Mouse (Mus musculus): Measurements from ENCODE around the gene Sh3bp5l. TPM values are rescaled to one million over a fixed set of nuclear protein-coding genes. Genes with fewer than 3 reads are reported as not detected.

Sh3bp5l gene
- polyA plus RNA-seq (2015; fragmentation: Nextera tagmentation; extraction: Ambion mirVana): 28.3 and 31.9 TPM in 2 replicates

DNA sequence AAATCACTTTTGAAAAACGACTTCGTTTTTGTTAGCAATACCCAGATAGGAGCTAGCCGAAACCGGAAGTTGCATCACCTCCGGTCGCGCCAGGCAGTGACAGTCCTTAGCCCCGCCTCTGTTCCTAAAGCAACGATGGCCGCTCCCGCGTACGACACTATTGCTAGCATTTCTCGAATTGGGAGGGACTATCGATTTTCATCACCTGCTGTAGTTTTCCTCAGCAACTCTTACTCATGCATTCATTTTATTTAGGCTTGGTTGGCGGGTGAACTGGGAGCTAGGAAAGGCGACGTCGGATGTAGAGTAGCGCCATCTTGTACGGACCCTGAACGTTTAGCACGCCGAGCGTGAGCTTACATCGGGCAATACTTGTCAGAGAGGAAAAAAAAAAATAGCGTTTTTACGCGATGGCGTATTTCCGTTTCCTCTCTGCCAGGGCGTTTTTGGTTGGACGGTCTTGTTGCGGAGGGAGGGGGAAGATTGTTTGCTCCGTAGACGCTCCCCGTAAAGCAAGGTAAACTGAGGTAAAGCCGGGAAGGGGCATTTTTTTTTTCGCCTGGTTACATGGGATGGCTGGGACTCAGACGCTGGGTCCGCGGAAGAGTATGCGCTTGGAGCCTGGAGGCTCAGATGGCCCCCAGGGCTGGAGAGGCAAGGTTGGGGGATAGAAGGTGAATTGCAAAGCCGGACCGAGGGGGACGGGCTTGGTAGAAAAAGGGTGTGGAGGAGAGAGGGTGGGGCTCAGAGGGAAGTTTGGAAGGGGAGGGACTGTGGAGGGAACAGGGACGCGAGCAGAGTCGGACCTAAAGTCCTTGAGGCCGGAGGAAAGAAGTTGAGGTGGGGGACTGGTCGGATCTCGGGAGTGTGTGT, at the start of gene Sh3bp5l, which contains the start of gene Zfp672:
Gene Sh3bp5l, plus strand, starts transcription at position 449 of the 873 bp plus-strand sequence.
Gene Zfp672, minus strand, starts transcription at position 64 of the 873 bp plus-strand sequence.
- Histone ChIP-seq H3K4me3 (replicated peaks; ENCODE audit: low read depth, low read length) (peak within 1 kb of the TSS; percentile 76), H3K27ac (peak within 1 kb of the TSS; percentile 82), H3K4me2 (ENCODE audit: low read length) (peak within 1 kb of the TSS; percentile 84), H3K36me3 (ENCODE audit: insufficient read depth, low read length) (no peaks in the 10 kb centered on the region), H3K9ac (ENCODE audit: low read depth, low read length) (peak within 1 kb of the TSS; percentile 64), H3K4me1 (replicated peaks; ENCODE audit: insufficient read depth, low read length) (peaks cover 16% of the 10 kb centered on the region), H3K9me3 (replicated peaks; ENCODE audit: low read length) (no peaks in the 10 kb centered on the region), H3K27me3 (ENCODE audit: insufficient read depth, low read length) (no peaks in the 10 kb centered on the region)
- peak; percentile 88 for ATAC-seq (replicated peaks; ENCODE audit: low FRiP score, low read depth)
- DNase-seq (ENCODE audit: low spot score): peak; percentile 98
- no peak; the same call in 1 of the 2 replicates for TF ChIP-seq CTCF (IDR thresholded peaks at IDR 0.05; ENCODE audit: low read depth)
- under 1% methylated on average over 52 of the region's 52 CpGs for WGBS

DNA sequence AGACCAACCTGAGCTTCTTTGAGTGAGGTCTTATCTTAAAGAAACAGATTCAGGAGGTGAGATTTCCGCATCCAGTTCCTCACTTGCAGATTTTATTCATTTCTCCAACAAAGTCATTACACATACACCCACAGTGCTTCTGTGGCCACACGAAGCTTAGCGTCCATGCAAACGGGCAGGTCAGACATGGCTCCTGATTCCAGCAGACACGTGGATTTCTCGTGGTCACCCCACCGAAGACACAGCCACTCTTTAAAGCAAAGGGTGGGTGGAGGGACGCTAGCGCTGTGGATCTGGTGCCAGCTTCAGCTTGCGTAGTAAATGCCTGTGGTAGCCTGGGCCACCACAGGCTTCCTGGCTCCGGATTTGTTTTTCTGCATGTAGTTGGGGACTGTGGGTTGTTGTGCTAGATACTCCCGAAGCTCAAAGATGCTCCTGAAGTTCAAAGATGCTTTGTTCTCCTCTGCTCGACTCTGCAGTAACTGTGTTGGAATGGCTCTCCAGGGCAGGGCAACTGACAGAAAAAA, 48.5 kb upstream of the Sh3bp5l start:
- TF ChIP-seq CTCF (IDR thresholded peaks at IDR 0.05; ENCODE audit: low read depth): no peak
- WGBS: 85% methylated on average over 13 of the region's 13 CpGs
- DNase-seq (ENCODE audit: low spot score) (no peak), ATAC-seq (replicated peaks; ENCODE audit: low FRiP score, low read depth) (no peak)
- Histone ChIP-seq H3K4me3 (replicated peaks; ENCODE audit: low read depth, low read length) (no peak overlapping the region), H3K4me1 (replicated peaks; ENCODE audit: insufficient read depth, low read length) (no peaks in the 10 kb centered on the region), H3K27me3 (ENCODE audit: insufficient read depth, low read length) (no peaks in the 10 kb centered on the region), H3K9me3 (replicated peaks; ENCODE audit: low read length) (no peaks in the 10 kb centered on the region), H3K9ac (ENCODE audit: low read depth, low read length) (no peak overlapping the region), H3K27ac (no peak overlapping the region), H3K4me2 (ENCODE audit: low read length) (no peak overlapping the region), H3K36me3 (ENCODE audit: insufficient read depth, low read length) (no peaks in the 10 kb centered on the region)

DNA sequence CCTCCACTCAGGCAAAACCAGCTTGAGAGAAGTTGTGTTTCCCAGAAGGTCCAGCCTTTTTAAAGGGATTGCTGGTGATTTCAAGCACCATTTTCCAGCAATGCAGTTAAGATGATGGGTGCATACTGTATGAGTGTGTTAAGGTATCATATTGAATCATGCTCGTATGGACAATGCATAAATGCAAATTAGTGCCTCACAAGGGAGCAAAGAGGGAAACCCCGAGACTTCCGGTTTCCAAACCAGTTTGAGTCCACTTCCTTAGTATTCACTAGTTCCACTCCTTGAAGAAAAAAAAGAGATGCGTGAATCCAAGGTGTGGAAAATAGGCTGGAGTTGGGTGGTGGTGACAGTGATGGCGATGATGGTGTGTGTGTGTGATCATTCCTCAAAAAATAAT, 48.0 kb upstream of the Sh3bp5l start:
- no peak overlapping the region for H3K4me2 ChIP-seq (ENCODE audit: low read length)
- 78% methylated on average over 5 of the region's 5 CpGs for WGBS
- no peaks in the 10 kb centered on the region for H3K9me3 ChIP-seq (replicated peaks; ENCODE audit: low read length)
- H3K4me1 ChIP-seq (replicated peaks; ENCODE audit: insufficient read depth, low read length): no peaks in the 10 kb centered on the region
- no peak overlapping the region for H3K9ac ChIP-seq (ENCODE audit: low read depth, low read length)
- H3K4me3 ChIP-seq (replicated peaks; ENCODE audit: low read depth, low read length): no peak overlapping the region
- no peak for TF ChIP-seq CTCF (IDR thresholded peaks at IDR 0.05; ENCODE audit: low read depth)
- ATAC-seq (replicated peaks; ENCODE audit: low FRiP score, low read depth) (no peak), DNase-seq (ENCODE audit: low spot score) (no peak)
- H3K36me3 ChIP-seq (ENCODE audit: insufficient read depth, low read length): no peaks in the 10 kb centered on the region
- no peaks in the 10 kb centered on the region for H3K27me3 ChIP-seq (ENCODE audit: insufficient read depth, low read length)
- H3K27ac ChIP-seq: no peak overlapping the region

DNA sequence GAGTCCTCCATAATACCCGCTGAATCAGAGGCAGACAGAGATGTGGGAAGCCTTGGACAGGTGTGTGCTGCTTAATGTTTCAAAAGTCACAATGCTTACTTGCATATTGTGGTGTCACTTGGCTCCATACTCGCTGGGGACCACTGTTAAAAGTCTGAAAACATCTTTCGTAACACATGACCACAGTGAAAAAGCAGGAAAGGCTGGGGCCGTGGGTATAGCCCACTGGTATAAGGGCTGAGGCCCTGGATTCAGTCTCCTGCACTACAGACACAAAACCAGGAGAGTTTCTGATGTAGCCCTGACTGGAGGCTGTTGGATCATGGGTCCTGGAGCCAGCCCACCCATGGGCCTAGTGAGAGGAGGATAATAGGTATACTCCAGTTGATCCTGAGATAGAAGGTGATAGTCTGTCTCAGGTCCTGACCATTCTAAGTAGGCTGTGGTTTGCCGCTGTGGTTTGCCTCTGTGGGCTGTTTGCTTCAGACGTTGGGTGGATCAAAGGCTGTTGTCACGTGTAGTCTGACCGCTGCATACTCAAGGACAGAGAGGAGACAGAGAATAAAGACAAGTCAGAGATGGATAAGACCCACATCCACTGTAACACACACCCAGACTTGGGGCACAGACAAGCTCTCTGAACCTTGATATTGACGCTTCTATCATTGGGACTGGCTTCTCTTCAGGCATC, 40.4 kb upstream of the Sh3bp5l start:
- ATAC-seq (replicated peaks; ENCODE audit: low FRiP score, low read depth): no peak
- Histone ChIP-seq H3K9ac (ENCODE audit: low read depth, low read length) (no peak overlapping the region), H3K36me3 (ENCODE audit: insufficient read depth, low read length) (no peaks in the 10 kb centered on the region), H3K4me1 (replicated peaks; ENCODE audit: insufficient read depth, low read length) (no peaks in the 10 kb centered on the region), H3K9me3 (replicated peaks; ENCODE audit: low read length) (no peaks in the 10 kb centered on the region), H3K4me3 (replicated peaks; ENCODE audit: low read depth, low read length) (no peak overlapping the region), H3K27me3 (ENCODE audit: insufficient read depth, low read length) (no peaks in the 10 kb centered on the region), H3K4me2 (ENCODE audit: low read length) (no peak overlapping the region), H3K27ac (no peak overlapping the region)
- DNase-seq (ENCODE audit: low spot score): no peak
- 75% methylated on average over 9 of the region's 9 CpGs for WGBS
- TF ChIP-seq CTCF (IDR thresholded peaks at IDR 0.05; ENCODE audit: low read depth): no peak

DNA sequence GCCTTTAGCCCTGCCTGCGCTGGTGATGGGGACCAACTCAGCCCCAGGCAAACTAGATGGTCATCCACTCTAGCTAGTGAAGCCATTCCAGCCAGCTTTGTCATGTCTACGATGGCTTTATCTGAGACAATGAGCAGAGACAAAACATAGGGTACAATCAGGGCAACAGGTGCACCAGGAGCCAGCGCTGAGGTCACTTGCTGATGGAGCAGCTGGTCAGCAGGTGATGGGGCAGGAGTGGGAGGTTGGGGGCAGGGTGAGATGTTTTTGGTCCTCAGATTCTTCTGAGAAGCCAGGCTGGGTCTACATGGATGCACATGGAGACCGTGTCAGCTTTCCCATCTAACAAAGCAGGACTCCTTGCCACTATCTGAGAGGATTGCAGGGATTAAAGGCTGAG, 39.7 kb upstream of the Sh3bp5l start:
- no peak for TF ChIP-seq CTCF (IDR thresholded peaks at IDR 0.05; ENCODE audit: low read depth)
- ATAC-seq (replicated peaks; ENCODE audit: low FRiP score, low read depth) (no peak), DNase-seq (ENCODE audit: low spot score) (no peak)
- H3K27me3 ChIP-seq (ENCODE audit: insufficient read depth, low read length): no peaks in the 10 kb centered on the region
- no peak overlapping the region for H3K4me2 ChIP-seq (ENCODE audit: low read length)
- no peak overlapping the region for H3K4me3 ChIP-seq (replicated peaks; ENCODE audit: low read depth, low read length)
- H3K9ac ChIP-seq (ENCODE audit: low read depth, low read length): no peak overlapping the region
- 86% methylated on average over 4 of the region's 4 CpGs for WGBS
- no peaks in the 10 kb centered on the region for H3K9me3 ChIP-seq (replicated peaks; ENCODE audit: low read length)
- no peaks in the 10 kb centered on the region for H3K4me1 ChIP-seq (replicated peaks; ENCODE audit: insufficient read depth, low read length)
- no peaks in the 10 kb centered on the region for H3K36me3 ChIP-seq (ENCODE audit: insufficient read depth, low read length)
- H3K27ac ChIP-seq: no peak overlapping the region

DNA sequence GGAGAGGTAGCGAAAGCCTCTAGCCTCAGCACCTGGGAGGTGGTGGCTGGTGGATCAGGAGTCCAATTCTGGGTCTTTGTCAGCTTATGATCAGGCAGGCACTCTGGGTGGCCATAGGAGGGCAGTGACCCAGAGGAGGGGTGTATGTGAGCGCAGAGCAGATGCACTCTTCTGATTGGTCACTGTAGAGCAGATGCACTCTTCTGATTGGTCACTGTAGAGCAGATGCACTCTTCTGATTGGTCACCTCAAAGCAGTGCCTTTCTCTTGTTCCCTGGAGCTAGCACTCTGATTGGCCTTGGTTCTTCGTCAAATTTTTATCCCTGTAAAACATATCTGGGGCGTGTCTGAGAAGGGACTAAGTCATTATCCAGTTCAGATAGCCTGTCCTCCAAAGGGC, 37.7 kb upstream of the Sh3bp5l start:
- Histone ChIP-seq H3K27ac (no peak overlapping the region), H3K4me2 (ENCODE audit: low read length) (no peak overlapping the region), H3K27me3 (ENCODE audit: insufficient read depth, low read length) (no peaks in the 10 kb centered on the region), H3K9me3 (replicated peaks; ENCODE audit: low read length) (no peaks in the 10 kb centered on the region), H3K36me3 (ENCODE audit: insufficient read depth, low read length) (no peaks in the 10 kb centered on the region), H3K4me1 (replicated peaks; ENCODE audit: insufficient read depth, low read length) (no peaks in the 10 kb centered on the region), H3K9ac (ENCODE audit: low read depth, low read length) (no peak overlapping the region), H3K4me3 (replicated peaks; ENCODE audit: low read depth, low read length) (no peak overlapping the region)
- no peak for TF ChIP-seq CTCF (IDR thresholded peaks at IDR 0.05; ENCODE audit: low read depth)
- DNase-seq (ENCODE audit: low spot score): no peak
- WGBS: 58% methylated on average over 4 of the region's 4 CpGs
- ATAC-seq (replicated peaks; ENCODE audit: low FRiP score, low read depth): no peak
